Mouse (Mus musculus): ENCODE measurements around the gene Gatb. TPM values are rescaled to one million over a fixed set of nuclear protein-coding genes. Genes with fewer than 3 reads are reported as not detected.

Gatb gene
- polyA plus RNA-seq, 1 experiment from 2014 or later = 32.1 TPM

DNA sequence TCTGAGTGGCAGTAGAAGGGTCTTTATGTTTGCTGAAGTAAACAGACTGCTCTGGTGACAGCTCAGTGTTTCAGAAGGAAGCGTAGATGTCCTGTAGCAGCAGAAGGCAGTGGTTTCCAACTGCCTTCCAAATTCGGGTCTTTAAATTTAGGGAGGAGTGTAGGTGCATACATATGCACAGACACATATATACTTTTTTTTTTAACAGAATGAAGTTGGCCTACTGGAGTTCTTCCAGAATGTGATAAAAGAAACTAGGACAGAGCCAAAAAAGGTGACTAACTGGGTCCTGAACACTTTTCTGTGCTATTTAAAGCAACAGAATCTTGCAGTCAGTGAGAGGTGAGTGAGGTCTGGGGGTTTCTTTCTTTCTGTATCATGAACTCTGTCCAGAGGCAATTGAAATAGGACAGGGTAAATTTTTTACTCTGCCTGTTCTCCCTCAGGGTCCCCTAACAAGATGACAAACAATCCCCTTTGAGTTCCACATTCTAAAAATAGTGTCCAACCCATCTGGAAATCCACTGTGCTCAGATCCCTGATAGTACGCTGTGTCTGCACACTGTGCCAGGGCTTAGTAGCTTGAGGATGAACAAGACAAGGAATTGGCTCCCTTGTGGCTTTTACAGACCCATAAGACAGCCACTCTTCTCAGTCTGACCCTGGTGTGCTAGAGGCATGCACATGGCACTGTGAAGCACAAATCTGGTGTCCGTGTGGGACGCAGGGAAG, 63.0 kb downstream of the Gatb start:
- Histone ChIP-seq H3K36me3 (no peaks in the 10 kb centered on the region), H3K27ac (peak overlapping the region; percentile 22; the same call in 1 of the 2 replicates), H3K9me3 (no peaks in the 10 kb centered on the region), H3K4me3 (replicated peaks) (no peak overlapping the region), H3K4me1 (replicated peaks) (no peaks in the 10 kb centered on the region; the same call in 1 of the 2 replicates), H3K9ac (no peak overlapping the region), H3K4me2 (replicated peaks) (no peak overlapping the region), H3K27me3 (replicated peaks) (no peaks in the 10 kb centered on the region)
- WGBS = 83% methylated on average over 5 of the region's 5 CpGs
- ATAC-seq = no peak

DNA sequence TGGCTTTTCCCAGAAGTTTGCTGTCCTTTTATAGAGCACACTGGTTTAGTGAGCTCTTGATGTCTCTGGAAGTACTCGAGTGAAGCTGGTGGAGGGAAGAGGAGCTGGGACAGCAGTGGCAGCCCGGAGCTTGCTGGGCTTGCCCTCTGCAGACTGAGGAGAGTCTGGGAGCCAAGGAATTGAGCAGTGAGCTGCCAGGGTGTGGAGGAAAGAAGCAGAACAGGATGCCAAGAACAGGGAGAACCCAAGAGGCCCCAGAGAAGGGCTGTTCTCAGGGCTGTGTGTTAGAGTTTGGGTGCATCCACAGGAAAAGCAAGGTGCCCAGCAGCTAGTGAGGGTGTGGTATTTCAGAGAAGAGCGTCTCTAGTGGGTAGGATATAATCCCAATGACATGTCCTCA, 67.8 kb downstream of the Gatb start:
- H3K27ac ChIP-seq = no peak overlapping the region
- 75% methylated on average over 3 of the region's 3 CpGs for WGBS
- ATAC-seq = no peak

DNA sequence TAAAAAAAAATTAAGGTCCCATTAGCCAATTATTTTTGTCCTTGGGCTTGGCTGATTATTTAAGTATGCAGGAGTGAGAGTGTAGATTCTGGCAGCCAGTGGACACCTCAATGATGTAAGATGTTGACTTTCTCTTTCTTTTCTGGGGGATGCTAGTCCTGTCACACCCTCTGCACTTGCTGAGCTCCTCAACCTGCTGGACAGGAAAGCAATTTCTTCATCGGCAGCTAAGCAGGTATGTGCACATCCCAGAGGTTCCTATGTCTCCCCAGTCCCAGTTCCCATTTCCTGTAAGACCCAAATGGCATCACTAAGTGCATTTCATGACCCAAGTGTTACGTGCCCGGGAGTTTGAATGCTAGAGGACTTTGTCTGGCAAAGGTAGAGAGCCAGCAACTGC, 70.9 kb downstream of the Gatb start:
- H3K27me3 ChIP-seq (replicated peaks) = no peaks in the 10 kb centered on the region

More for the DNA sequence above, 67.8 kb downstream of the Gatb start:
- Histone ChIP-seq H3K27me3 (replicated peaks) (no peaks in the 10 kb centered on the region), H3K4me3 (replicated peaks) (no peak overlapping the region), H3K4me1 (replicated peaks) (no peaks in the 10 kb centered on the region), H3K4me2 (replicated peaks) (no peak overlapping the region), H3K9me3 (no peaks in the 10 kb centered on the region), H3K36me3 (no peaks in the 10 kb centered on the region), H3K9ac (no peak overlapping the region)

DNA sequence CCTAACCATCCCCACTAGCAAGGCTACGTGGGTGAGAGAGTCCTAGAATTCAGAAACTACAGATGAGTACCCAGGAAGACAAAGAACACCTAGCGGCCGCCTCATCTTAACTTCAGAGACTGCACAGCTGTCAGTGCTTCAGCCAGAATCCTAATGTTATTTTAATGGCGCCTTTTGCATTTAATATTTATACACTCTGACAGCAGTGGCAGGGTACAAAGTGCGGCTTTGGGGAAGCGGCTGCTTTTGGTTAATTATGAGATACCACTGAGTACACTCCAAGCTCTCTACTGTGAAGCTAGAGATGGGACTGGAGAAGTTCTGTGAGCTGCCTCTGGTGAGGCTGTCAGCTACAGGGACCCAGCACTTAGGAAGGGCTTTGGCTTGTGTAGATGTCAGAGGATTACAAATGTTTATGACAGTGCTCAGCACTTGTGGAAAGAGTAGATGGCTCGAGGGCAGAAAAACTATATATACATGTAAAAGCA, 71.6 kb downstream of the Gatb start:
- Histone ChIP-seq H3K4me2 (replicated peaks) (no peak overlapping the region), H3K4me3 (replicated peaks) (no peak overlapping the region), H3K27ac (no peak overlapping the region), H3K4me1 (replicated peaks) (no peaks in the 10 kb centered on the region), H3K9ac (no peak overlapping the region), H3K9me3 (no peaks in the 10 kb centered on the region), H3K27me3 (replicated peaks) (no peaks in the 10 kb centered on the region), H3K36me3 (no peaks in the 10 kb centered on the region)
- ATAC-seq = no peak
- WGBS = 56% methylated on average over 7 of the region's 7 CpGs

More for the DNA sequence above, 70.9 kb downstream of the Gatb start:
- no peaks in the 10 kb centered on the region for H3K4me1 ChIP-seq (replicated peaks)
- no peak overlapping the region for H3K4me3 ChIP-seq (replicated peaks)
- no peaks in the 10 kb centered on the region for H3K9me3 ChIP-seq
- no peak overlapping the region for H3K27ac ChIP-seq
- no peaks in the 10 kb centered on the region for H3K36me3 ChIP-seq
- 90% methylated on average over 3 of the region's 3 CpGs for WGBS
- no peak overlapping the region for H3K9ac ChIP-seq
- no peak for ATAC-seq
- no peak overlapping the region for H3K4me2 ChIP-seq (replicated peaks)

DNA sequence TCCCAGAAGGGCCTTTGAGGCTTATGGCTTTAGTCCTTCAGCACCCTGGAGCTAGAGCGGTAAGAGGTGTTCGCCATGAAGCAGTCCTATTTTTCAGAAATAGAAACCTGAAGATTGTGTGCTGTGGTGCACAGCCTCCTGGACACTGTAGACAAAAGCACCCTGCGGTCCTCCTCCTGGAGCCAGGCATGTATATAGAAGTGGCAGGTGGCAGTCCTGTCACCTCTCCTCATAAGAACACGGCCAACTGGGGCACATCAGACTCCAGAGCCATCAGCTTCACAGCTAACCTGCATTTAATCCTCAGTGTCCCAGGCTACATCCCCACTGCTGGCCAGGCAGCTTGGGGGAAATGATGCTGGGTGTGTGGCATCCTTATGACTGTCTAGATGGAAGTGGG, 75.3 kb downstream of the Gatb start:
- 93% methylated on average over 4 of the region's 4 CpGs for WGBS
- no peak overlapping the region for H3K4me3 ChIP-seq (replicated peaks)
- no peak overlapping the region for H3K9ac ChIP-seq
- H3K27me3 ChIP-seq (replicated peaks) = no peaks in the 10 kb centered on the region
- no peaks in the 10 kb centered on the region for H3K4me1 ChIP-seq (replicated peaks)
- no peaks in the 10 kb centered on the region for H3K9me3 ChIP-seq
- no peak for ATAC-seq
- no peak overlapping the region for H3K4me2 ChIP-seq (replicated peaks)
- no peak overlapping the region for H3K27ac ChIP-seq
- no peaks in the 10 kb centered on the region for H3K36me3 ChIP-seq

DNA sequence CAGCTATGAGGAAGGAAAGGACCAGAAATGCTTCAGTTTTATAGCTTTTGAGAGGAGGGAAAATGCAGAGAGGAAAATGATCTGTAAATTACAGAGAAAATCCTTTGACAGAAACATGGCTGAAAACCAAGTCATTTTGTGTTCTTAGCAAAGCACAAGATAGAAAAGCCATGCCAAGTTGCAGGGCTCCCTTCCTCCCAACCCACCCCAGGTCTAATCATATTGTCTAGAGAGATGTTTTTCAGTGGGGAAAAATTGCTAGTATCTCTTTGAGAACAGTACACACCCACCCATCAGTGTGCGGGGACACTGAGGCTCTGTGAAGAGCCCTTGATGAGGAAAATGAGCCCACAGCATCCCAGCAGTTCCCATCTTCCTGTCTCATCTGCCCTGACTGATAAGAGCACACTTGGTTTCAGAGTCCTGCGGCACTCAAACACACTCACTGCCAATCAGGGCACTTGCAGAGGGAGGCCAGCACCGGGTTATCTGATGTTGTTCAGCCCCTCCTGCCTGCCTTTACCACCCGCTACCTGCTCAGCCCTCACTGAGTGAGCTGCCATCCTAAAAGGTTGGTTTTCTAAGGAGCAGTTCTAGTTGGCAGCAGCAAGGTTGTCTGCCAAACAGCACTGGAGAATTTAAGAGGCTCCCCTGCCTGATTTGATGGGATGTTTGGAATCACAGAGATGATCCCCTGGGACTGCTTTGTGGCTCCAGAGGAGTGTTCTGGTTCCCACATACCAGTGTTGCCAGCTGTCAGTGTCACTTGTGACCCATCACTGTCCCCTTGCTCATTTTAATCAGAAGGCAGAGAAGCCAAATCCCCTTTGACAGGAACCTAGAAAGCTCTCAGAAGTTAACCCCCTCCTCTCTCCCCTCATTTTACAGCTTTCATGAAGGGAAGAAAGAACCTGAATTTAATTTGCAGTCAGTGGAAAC, 79.1 kb downstream of the Gatb start:
- H3K9ac ChIP-seq = no peak overlapping the region
- 70% methylated on average over 4 of the region's 4 CpGs for WGBS
- H3K9me3 ChIP-seq = no peaks in the 10 kb centered on the region
- no peaks in the 10 kb centered on the region for H3K4me1 ChIP-seq (replicated peaks)
- H3K36me3 ChIP-seq = no peaks in the 10 kb centered on the region
- H3K4me2 ChIP-seq (replicated peaks) = no peak overlapping the region
- no peak overlapping the region for H3K4me3 ChIP-seq (replicated peaks)
- no peak overlapping the region for H3K27ac ChIP-seq
- no peak for ATAC-seq
- no peaks in the 10 kb centered on the region for H3K27me3 ChIP-seq (replicated peaks)

DNA sequence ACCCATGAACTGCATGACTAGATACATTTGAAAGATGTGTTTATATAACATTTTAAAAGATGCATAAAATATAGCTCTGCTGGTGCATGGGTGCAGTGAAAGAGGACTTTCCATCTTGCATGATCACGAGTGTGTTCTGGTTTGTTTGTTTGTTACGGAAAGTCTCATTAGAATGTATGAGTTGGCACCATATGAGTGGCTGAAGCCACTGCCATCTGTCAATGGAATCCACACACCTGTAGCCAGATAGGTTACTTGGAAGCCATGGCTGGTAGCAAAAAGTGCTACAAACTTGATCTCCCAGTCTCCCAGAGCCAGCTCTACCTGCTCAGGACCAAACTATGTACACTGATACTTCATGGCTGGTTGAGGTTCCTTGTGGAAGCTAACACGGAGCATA, 81.6 kb downstream of the Gatb start:
- Histone ChIP-seq H3K27ac (no peak overlapping the region), H3K36me3 (no peaks in the 10 kb centered on the region), H3K9ac (no peak overlapping the region), H3K27me3 (replicated peaks) (no peaks in the 10 kb centered on the region), H3K4me3 (replicated peaks) (no peak overlapping the region), H3K4me1 (replicated peaks) (no peaks in the 10 kb centered on the region), H3K9me3 (no peaks in the 10 kb centered on the region), H3K4me2 (replicated peaks) (no peak overlapping the region)
- ATAC-seq = no peak
- WGBS = 92% methylated on average over 3 of the region's 3 CpGs

DNA sequence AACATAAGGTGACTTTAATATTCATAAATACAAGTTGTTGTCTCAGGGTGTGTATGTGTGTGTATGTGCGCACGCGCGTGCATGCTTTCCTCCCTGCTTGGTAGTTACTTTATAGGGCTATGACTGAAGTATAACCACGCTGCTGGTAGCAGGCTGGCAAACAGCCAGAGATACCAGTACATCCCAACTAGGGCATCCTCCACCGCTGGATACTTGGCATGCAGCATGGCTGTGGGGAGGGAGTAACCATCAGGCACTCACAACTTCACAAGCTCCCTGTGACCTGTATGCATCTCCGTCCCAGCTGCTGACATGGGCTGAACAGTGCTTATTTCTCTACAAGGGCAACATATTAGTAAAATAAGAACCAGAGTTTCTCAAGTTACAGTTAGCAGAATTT, 85.8 kb downstream of the Gatb start:
- Histone ChIP-seq H3K9ac (no peak overlapping the region), H3K27ac (no peak overlapping the region), H3K9me3 (no peaks in the 10 kb centered on the region), H3K4me3 (replicated peaks) (no peak overlapping the region), H3K36me3 (no peaks in the 10 kb centered on the region), H3K4me1 (replicated peaks) (no peaks in the 10 kb centered on the region), H3K4me2 (replicated peaks) (no peak overlapping the region), H3K27me3 (replicated peaks) (no peaks in the 10 kb centered on the region)
- 83% methylated on average over 7 of the region's 7 CpGs for WGBS
- ATAC-seq = no peak

DNA sequence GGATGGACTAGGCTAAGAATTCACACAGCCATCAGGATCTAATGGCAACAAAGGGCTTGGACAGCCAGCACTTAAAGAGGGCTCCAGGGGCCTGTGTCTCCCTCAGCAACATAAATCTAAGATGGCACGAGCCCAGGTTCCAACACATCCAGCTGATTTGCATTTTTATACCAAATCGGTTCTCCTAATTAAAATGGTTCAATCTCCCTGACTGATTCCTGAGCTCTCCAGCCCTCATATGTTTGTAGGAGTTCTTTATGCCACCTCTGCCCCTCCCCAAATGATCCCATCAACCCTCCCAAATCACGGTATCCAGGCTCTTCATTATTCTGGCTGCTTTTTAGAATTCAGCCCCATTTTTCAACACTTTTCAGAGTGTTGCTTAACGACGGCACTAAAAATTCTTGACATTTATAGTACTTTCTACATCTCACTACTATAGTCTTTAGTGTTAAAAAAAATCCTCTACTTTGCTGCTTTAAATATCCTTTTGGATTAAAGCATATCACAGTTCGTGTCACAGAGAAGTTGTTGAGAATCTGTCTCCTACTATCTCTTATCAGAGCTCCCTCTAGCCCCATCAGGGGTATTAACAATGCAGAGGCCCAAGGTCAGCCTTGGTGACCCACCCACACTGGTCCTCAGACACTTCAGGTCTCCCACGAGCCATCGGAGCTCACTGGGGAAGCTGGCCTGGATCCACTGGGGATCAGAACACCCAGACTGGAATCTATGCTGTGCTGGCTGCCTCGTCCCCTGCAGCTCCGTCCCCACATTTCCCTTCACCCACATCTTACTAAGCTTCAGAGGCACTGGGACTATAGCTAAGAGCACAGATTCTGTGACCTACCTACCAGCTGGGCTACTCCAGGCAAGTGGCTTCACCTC, 88.3 kb downstream of the Gatb start:
- ATAC-seq = no peak
- no peak overlapping the region for H3K9ac ChIP-seq
- WGBS = 74% methylated on average over 10 of the region's 10 CpGs

DNA sequence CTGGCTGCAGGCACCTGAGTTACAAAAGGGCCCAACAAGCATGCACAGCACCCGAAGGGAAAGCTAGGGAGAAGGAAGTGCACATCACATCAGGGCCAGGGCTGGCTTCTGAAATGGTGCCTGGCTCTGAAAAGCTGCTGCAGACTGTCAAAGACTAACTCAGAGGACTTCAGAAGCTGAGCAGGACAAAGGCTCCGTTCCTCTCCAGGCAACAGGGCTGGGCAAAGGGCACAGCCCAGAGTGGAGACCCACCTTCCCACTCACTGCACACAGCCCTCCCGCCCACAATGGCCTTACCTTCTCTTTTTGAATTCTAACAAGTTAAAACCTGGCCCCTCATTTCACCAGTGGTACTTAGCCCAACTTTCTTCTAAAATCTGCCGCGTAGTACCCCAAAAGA, 89.9 kb downstream of the Gatb start:
- ATAC-seq = no peak
- WGBS = 82% methylated on average over 5 of the region's 5 CpGs
- Histone ChIP-seq H3K4me3 (replicated peaks) (no peak overlapping the region), H3K9me3 (no peaks in the 10 kb centered on the region), H3K4me2 (replicated peaks) (no peak overlapping the region), H3K36me3 (no peaks in the 10 kb centered on the region), H3K27ac (no peak overlapping the region), H3K27me3 (replicated peaks) (no peaks in the 10 kb centered on the region), H3K9ac (no peak overlapping the region), H3K4me1 (replicated peaks) (no peaks in the 10 kb centered on the region)

More for the DNA sequence above, 88.3 kb downstream of the Gatb start:
- Histone ChIP-seq H3K4me1 (replicated peaks) (no peaks in the 10 kb centered on the region), H3K27ac (no peak overlapping the region), H3K4me3 (replicated peaks) (no peak overlapping the region), H3K36me3 (no peaks in the 10 kb centered on the region), H3K9me3 (no peaks in the 10 kb centered on the region), H3K4me2 (replicated peaks) (no peak overlapping the region), H3K27me3 (replicated peaks) (no peaks in the 10 kb centered on the region)

DNA sequence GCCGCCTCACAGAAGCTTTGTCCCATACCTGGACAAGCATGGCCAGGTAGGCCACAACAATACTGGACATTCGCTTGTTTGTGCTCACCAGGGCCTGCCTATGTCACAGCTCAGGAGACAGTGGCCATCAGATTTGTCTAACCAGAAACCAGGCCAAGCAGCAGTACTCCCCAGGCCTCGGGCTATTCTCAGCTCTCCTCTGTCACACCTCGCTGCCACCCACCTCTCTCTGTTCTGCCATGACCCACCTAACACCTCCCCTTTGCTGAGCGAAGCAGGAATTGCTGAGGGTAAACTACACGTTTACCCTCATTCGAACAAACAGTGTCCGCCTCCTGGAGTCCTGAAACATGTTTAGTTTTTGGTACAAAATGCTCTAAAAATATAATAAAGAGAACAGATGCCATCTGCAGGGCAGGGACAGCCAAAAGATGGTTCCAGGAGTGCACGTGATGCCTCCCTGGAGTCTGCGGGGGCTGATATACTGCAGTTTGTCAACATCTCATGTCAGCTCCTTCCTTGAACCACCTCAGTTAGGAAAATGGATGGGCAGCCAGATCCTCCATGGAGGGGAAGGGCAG, 90.8 kb downstream of the Gatb start:
- no peak overlapping the region for H3K4me2 ChIP-seq (replicated peaks)
- H3K4me3 ChIP-seq (replicated peaks) = no peak overlapping the region
- no peak overlapping the region for H3K27ac ChIP-seq
- WGBS = 81% methylated on average over 10 of the region's 10 CpGs
- no peaks in the 10 kb centered on the region for H3K4me1 ChIP-seq (replicated peaks)
- no peaks in the 10 kb centered on the region for H3K36me3 ChIP-seq
- H3K9me3 ChIP-seq = no peaks in the 10 kb centered on the region
- H3K9ac ChIP-seq = no peak overlapping the region
- H3K27me3 ChIP-seq (replicated peaks) = no peaks in the 10 kb centered on the region
- ATAC-seq = no peak
